Mouse (Mus musculus): ENCODE data around the gene Phactr3. TPM values are rescaled to one million over a fixed set of nuclear protein-coding genes. Genes with fewer than 3 reads are reported as not detected.

Gene Phactr3
- polyA plus RNA-seq, 1 experiment from 2014 or later = 1.3 TPM

Other genes starting within 250 kb of the Phactr3 start
- 3.3 and 4.8 TPM in 2 replicates for gene Gm14327, start 221.9 kb upstream of the Phactr3 start, polyA plus RNA-seq (2015; fragmentation: Nextera tagmentation; extraction: Ambion mirVana)
- 1.1 and 1.2 TPM in 2 replicates for gene Zfp972, start 193.4 kb upstream of the Phactr3 start, polyA plus RNA-seq (2015; fragmentation: Nextera tagmentation; extraction: Ambion mirVana)
- gene Gm14326, start 161.7 kb upstream of the Phactr3 start, polyA plus RNA-seq (2015; fragmentation: Nextera tagmentation; extraction: Ambion mirVana) = 12.9 and 13.7 TPM in 2 replicates
- 11.3 and 13.3 TPM in 2 replicates for gene Zfp971, start 95.7 kb upstream of the Phactr3 start, polyA plus RNA-seq (2015; fragmentation: Nextera tagmentation; extraction: Ambion mirVana)
- 15.1 and 16.2 TPM in 2 replicates for gene Zfp931, start 40.5 kb upstream of the Phactr3 start, polyA plus RNA-seq (2015; fragmentation: Nextera tagmentation; extraction: Ambion mirVana)

All from intestine, embryonic 16.5 days (tissue).